ENCODE assay signal across 8 mouse cellular contexts in the genomic region with DNA sequence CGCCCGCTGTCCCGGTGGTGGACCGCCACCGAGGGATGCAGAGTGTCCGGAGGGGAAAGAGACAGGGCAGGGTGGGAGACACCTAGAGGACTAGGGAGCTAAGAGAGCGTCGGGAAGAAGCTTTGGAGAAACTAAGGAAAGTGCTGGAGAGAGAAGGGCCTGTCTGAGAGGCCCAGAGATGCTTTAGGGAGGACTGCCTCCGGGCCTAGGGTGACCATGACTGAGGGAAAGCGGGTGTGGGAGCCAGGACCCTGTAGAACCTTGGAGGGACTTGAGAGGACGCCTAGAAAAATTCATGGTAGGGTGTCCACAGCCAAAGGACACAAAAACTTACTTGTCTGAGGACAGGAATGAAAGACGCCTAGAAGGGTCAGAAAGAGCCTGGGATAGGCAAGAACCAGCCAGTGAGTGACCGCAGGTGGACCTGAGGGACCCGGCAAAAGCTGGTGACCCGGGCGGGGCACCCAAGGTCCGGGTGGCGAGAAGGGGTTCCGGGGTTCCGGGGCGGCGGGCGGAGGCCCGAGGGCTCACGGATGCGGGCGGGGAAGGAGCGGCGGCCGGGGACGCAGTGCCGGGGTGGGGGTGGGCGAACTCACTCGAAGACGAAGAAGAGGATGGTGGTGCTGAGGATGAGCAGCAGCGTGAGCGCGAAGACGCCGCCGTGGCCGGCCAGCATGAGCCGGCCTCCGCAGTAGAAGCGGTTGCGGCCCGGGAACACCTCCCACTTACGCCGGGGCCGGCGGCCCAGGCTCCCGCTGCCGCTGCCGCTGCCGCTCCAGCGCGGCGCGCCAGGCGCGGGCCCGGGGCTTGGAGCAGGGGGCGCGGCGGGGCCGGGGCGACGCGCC. TPM values are rescaled to one million over a fixed set of nuclear protein-coding genes. Genes with fewer than 3 reads are reported as not detected.
DNase-seq lines count a peak whose midpoint lies in the region; ATAC-seq and TF ChIP-seq lines count a peak whose summit lies in the region.

No protein-coding gene starts in this region.

- TF ChIP-seq POLR2A in embryonic fibroblast, embryonic 13.5 days (IDR thresholded peaks at IDR 0.05; ENCODE audit: low read depth, low read length): no peak; the same call in 1 of the 2 replicates

- ATAC-seq in hindbrain, postnatal 0 days: peak; percentile 73

- no peaks in the 10 kb centered on the region for H3K36me3 ChIP-seq in hindbrain, postnatal 0 days (ENCODE audit: insufficient read depth, low read length)

- H3K27ac ChIP-seq in embryonic fibroblast, embryonic 13.5 days (ENCODE audit: insufficient read depth, low read length): peak overlapping the region; percentile 9
- H3K27ac ChIP-seq in hindbrain, postnatal 0 days: peak overlapping the region; percentile 82

- TF ChIP-seq CTCF in embryonic fibroblast, embryonic 13.5 days (IDR thresholded peaks at IDR 0.05; ENCODE audit: borderline replicate concordance, insufficient read depth, low read length): no peak
- TF ChIP-seq CTCF in hindbrain, postnatal 0 days (IDR thresholded peaks at IDR 0.05; ENCODE audit: low read depth): no peak

- H3K4me3 ChIP-seq in embryonic fibroblast, embryonic 13.5 days (ENCODE audit: insufficient read depth, low read length): peak overlapping the region; percentile 97
- peak overlapping the region; percentile 90 for H3K4me3 ChIP-seq in hindbrain, postnatal 0 days (ENCODE audit: low read length)

- under 1% methylated on average over 34 of the region's 69 CpGs for WGBS in hindbrain, postnatal 0 days

- H3K4me1 ChIP-seq in embryonic fibroblast, embryonic 13.5 days (ENCODE audit: control insufficient read depth, insufficient read depth, low read length): peaks cover 5% of the 10 kb centered on the region
- H3K4me1 ChIP-seq in hindbrain, postnatal 0 days (ENCODE audit: insufficient read depth, low read length): peaks cover 19% of the 10 kb centered on the region

- H3K9ac ChIP-seq in hindbrain, postnatal 0 days (replicated peaks; ENCODE audit: low read length): peak overlapping the region; percentile 91

- H3K4me2 ChIP-seq in hindbrain, postnatal 0 days (ENCODE audit: low read depth, low read length): peak overlapping the region; percentile 89

- H3K27me3 ChIP-seq in hindbrain, postnatal 0 days (ENCODE audit: insufficient read depth, low read length): no peaks in the 10 kb centered on the region

- H3K9me3 ChIP-seq in hindbrain, postnatal 0 days (ENCODE audit: low read length): no peaks in the 10 kb centered on the region

- DNase-seq in adrenal gland, adult 2 months: peak; percentile 76
- no peak for DNase-seq in adrenal gland, adult 8-10 months
- DNase-seq in right cerebral cortex, adult 18-20 months: peak; percentile 51
- DNase-seq in right cerebral cortex, postnatal 25 days: no peak
- no peak for DNase-seq in hindbrain, postnatal 0 days (ENCODE audit: low spot score)
- DNase-seq in lung, postnatal 10 days: peak; percentile 47
- DNase-seq in thymus, postnatal 10 days (ENCODE audit: low spot score in 2 of 2): peak; percentile 22 to 58

RNA-seq across cellular contexts. Expression of a gene that starts 17.2 kb away (rescaled TPM):
- total RNA-seq in adrenal gland, adult 2 months (2021): 10 to 100 TPM; 18.4 to 24.8 TPM
- 31.0 and 32.9 TPM in 2 replicates for polyA plus RNA-seq in adrenal gland, adult 2 months (2012; rRNA removed)
- 10 to 100 TPM; 17.9 to 39.5 (median 29.0) TPM for total RNA-seq in adrenal gland, adult 8-10 months (2022)
- polyA plus RNA-seq in embryonic fibroblast, embryonic 13.5 days (2011; ENCODE audit: insufficient read length, low read depth, missing spikeins): 28.8 and 31.3 TPM in 2 replicates
- 17.4 and 22.6 TPM in 2 replicates for total RNA-seq in hindbrain, postnatal 0 days (2014; rRNA removed)
- 8.2 and 10.2 TPM in 2 replicates for polyA plus RNA-seq in hindbrain, postnatal 0 days (2015; fragmentation: Nextera tagmentation; extraction: Ambion mirVana)

RNA-seq across cellular contexts. Expression of a gene that starts 30.7 kb away (rescaled TPM):
- 1 to 10 TPM; 1.4 to 1.8 TPM for total RNA-seq in adrenal gland, adult 2 months (2021)
- 2.1 and 3.0 TPM in 2 replicates for polyA plus RNA-seq in adrenal gland, adult 2 months (2012; rRNA removed)
- total RNA-seq in adrenal gland, adult 8-10 months (2022): 1 to 10 TPM; 2.0 to 3.0 (median 2.3) TPM
- 8.4 and 12.1 TPM in 2 replicates for polyA plus RNA-seq in embryonic fibroblast, embryonic 13.5 days (2011; ENCODE audit: insufficient read length, low read depth, missing spikeins)
- total RNA-seq in hindbrain, postnatal 0 days (2014; rRNA removed): 1.1 and 2.8 TPM in 2 replicates
- 1.2 and 1.4 TPM in 2 replicates for polyA plus RNA-seq in hindbrain, postnatal 0 days (2015; fragmentation: Nextera tagmentation; extraction: Ambion mirVana)

RNA-seq across cellular contexts. Expression of a gene that starts 39.7 kb away (rescaled TPM):
- 10 to 100 TPM; 13.0 to 19.7 TPM for total RNA-seq in adrenal gland, adult 2 months (2021)
- polyA plus RNA-seq in adrenal gland, adult 2 months (2012; rRNA removed): 13.4 and 14.0 TPM in 2 replicates
- total RNA-seq in adrenal gland, adult 8-10 months (2022): 10 to 100 TPM; 26.0 to 31.0 (median 27.3) TPM
- 6.9 and 10.4 TPM in 2 replicates for polyA plus RNA-seq in embryonic fibroblast, embryonic 13.5 days (2011; ENCODE audit: insufficient read length, low read depth, missing spikeins)
- total RNA-seq in hindbrain, postnatal 0 days (2014; rRNA removed): 11.3 and 13.4 TPM in 2 replicates
- 13.0 and 14.0 TPM in 2 replicates for polyA plus RNA-seq in hindbrain, postnatal 0 days (2015; fragmentation: Nextera tagmentation; extraction: Ambion mirVana)

RNA-seq across cellular contexts. Expression of a gene that starts 48.5 kb away (rescaled TPM):
- total RNA-seq in adrenal gland, adult 2 months (2021): 10 to 100 TPM; 16.5 to 18.5 TPM
- polyA plus RNA-seq in adrenal gland, adult 2 months (2012; rRNA removed): 63.3 and 82.5 TPM in 2 replicates
- total RNA-seq in adrenal gland, adult 8-10 months (2022): 10 to 100 TPM; 17.0 to 19.4 (median 18.5) TPM
- polyA plus RNA-seq in embryonic fibroblast, embryonic 13.5 days (2011; ENCODE audit: insufficient read length, low read depth, missing spikeins): 10.9 and 12.2 TPM in 2 replicates
- 20.0 and 32.2 TPM in 2 replicates for total RNA-seq in hindbrain, postnatal 0 days (2014; rRNA removed)
- 16.9 and 18.6 TPM in 2 replicates for polyA plus RNA-seq in hindbrain, postnatal 0 days (2015; fragmentation: Nextera tagmentation; extraction: Ambion mirVana)

RNA-seq across cellular contexts. Expression of a gene that starts 58.2 kb away (rescaled TPM):
- 1 to 10 TPM; 6.0 to 7.5 TPM for total RNA-seq in adrenal gland, adult 2 months (2021)
- 8.5 and 13.1 TPM in 2 replicates for polyA plus RNA-seq in adrenal gland, adult 2 months (2012; rRNA removed)
- total RNA-seq in adrenal gland, adult 8-10 months (2022): 10 to 100 TPM in 2 of 4 experiments, 1 to 10 TPM in 2; 6.1 to 15.6 (median 9.6) TPM
- polyA plus RNA-seq in embryonic fibroblast, embryonic 13.5 days (2011; ENCODE audit: insufficient read length, low read depth, missing spikeins): 4.8 and 5.7 TPM in 2 replicates
- 8.3 and 8.8 TPM in 2 replicates for total RNA-seq in hindbrain, postnatal 0 days (2014; rRNA removed)
- 6.1 and 6.3 TPM in 2 replicates for polyA plus RNA-seq in hindbrain, postnatal 0 days (2015; fragmentation: Nextera tagmentation; extraction: Ambion mirVana)

Comparison
In these comparisons a context has a peak if more than half of its experiments do, and no peak if none do; other contexts are left out.
1. DNase-seq: peak in adrenal gland, adult 2 months (single experiment), right cerebral cortex, adult 18-20 months (single experiment), lung, postnatal 10 days (single experiment) and thymus, postnatal 10 days (2 of 2); none in adrenal gland, adult 8-10 months (single experiment), right cerebral cortex, postnatal 25 days (single experiment) and hindbrain, postnatal 0 days (single experiment).